8 mouse cellular contexts compared by ENCODE assay signal in genomic region chr8:95434686-95435439, GRCm38 (mm10). TPM values are rescaled to one million over a fixed set of nuclear protein-coding genes. Genes with fewer than 3 reads are reported as not detected.
A peak's percentile ranks its signal among the peaks of the same experiment; 100 is the strongest.
DNase-seq lines count a peak whose midpoint lies in the region; ATAC-seq lines count a peak whose summit lies in the region.

Gene Cfap20, minus strand, starts transcription at chr8:95434869.

- H3K9me3 ChIP-seq in heart, embryonic 13.5 days: no peaks in the 10 kb centered on the region
- H3K9me3 ChIP-seq in liver, embryonic 12.5 days (replicated peaks): no peaks in the 10 kb centered on the region
- H3K9me3 ChIP-seq in stomach, embryonic 15.5 days: no peaks in the 10 kb centered on the region

- H3K36me3 ChIP-seq in heart, embryonic 13.5 days: no peaks in the 10 kb centered on the region
- H3K36me3 ChIP-seq in liver, embryonic 12.5 days: peaks cover 5% of the 10 kb centered on the region
- H3K36me3 ChIP-seq in stomach, embryonic 15.5 days: no peaks in the 10 kb centered on the region

- H3K27ac ChIP-seq in brown adipose tissue, adult 24 weeks (replicated peaks; ENCODE audit: low read depth, low read length): peak within 1 kb of the TSS; percentile 59
- peak within 1 kb of the TSS; percentile 96 for H3K27ac ChIP-seq in heart, embryonic 13.5 days (replicated peaks)
- peak within 1 kb of the TSS; percentile 90 for H3K27ac ChIP-seq in liver, embryonic 12.5 days
- peak within 1 kb of the TSS; percentile 93 for H3K27ac ChIP-seq in stomach, embryonic 15.5 days

- DNase-seq in CD4-positive, CD25-positive, alpha-beta regulatory T cell, adult 2 months (ENCODE audit: low read depth, low spot score): peak; percentile 100
- peak; percentile 74 for DNase-seq in fat pad, adult 2 months (ENCODE audit: extremely low read depth, low read depth, low spot score)
- peak; percentile 100 for DNase-seq in kidney, postnatal 10 days
- peak; percentile 100 for DNase-seq in natural killer cell, adult 2 months (ENCODE audit: low spot score in 2 of 2)

- peaks cover 14% of the 10 kb centered on the region for H3K4me1 ChIP-seq in brown adipose tissue, adult 24 weeks (ENCODE audit: control insufficient read depth, insufficient read depth, insufficient read length, low read length)
- H3K4me1 ChIP-seq in heart, embryonic 13.5 days: peaks cover 44% of the 10 kb centered on the region
- H3K4me1 ChIP-seq in liver, embryonic 12.5 days: peaks cover 55% of the 10 kb centered on the region
- H3K4me1 ChIP-seq in stomach, embryonic 15.5 days: peaks cover 21% of the 10 kb centered on the region

- H3K4me3 ChIP-seq in brown adipose tissue, adult 24 weeks (ENCODE audit: insufficient read depth, low read depth, low read length): peak within 1 kb of the TSS; percentile 87
- peak within 1 kb of the TSS; percentile 95 for H3K4me3 ChIP-seq in heart, embryonic 13.5 days
- peak within 1 kb of the TSS; percentile 95 for H3K4me3 ChIP-seq in liver, embryonic 12.5 days
- H3K4me3 ChIP-seq in stomach, embryonic 15.5 days (replicated peaks): peak within 1 kb of the TSS; percentile 87

- peak; percentile 96 for ATAC-seq in heart, embryonic 13.5 days (ENCODE audit: extremely low read depth, insufficient number of reproducible peaks, low FRiP score, low TSS enrichment)
- peak; percentile 98 for ATAC-seq in liver, embryonic 12.5 days
- peak; percentile 98 for ATAC-seq in stomach, embryonic 15.5 days (ENCODE audit: insufficient read depth, low FRiP score, low read depth)

- H3K27me3 ChIP-seq in heart, embryonic 13.5 days (replicated peaks): no peaks in the 10 kb centered on the region
- no peaks in the 10 kb centered on the region for H3K27me3 ChIP-seq in liver, embryonic 12.5 days (replicated peaks)
- H3K27me3 ChIP-seq in stomach, embryonic 15.5 days (replicated peaks): no peaks in the 10 kb centered on the region

- H3K4me2 ChIP-seq in heart, embryonic 13.5 days: peak within 1 kb of the TSS; percentile 93
- peak within 1 kb of the TSS; percentile 96 for H3K4me2 ChIP-seq in liver, embryonic 12.5 days
- peak within 1 kb of the TSS; percentile 89 for H3K4me2 ChIP-seq in stomach, embryonic 15.5 days

- 1% methylated on average over 45 of the region's 51 CpGs for WGBS in heart, embryonic 13.5 days
- under 1% methylated on average over 50 of the region's 51 CpGs for WGBS in liver, embryonic 12.5 days (ENCODE audit: insufficient replicate concordance)
- under 1% methylated on average over 43 of the region's 51 CpGs for WGBS in stomach, embryonic 15.5 days

- peak within 1 kb of the TSS; percentile 98 for H3K9ac ChIP-seq in heart, embryonic 13.5 days
- peak within 1 kb of the TSS; percentile 92 for H3K9ac ChIP-seq in liver, embryonic 12.5 days
- peak within 1 kb of the TSS; percentile 87 for H3K9ac ChIP-seq in stomach, embryonic 15.5 days

RNA-seq across cellular contexts. Expression of gene Cfap20, which starts in this region (rescaled TPM):
- polyA plus RNA-seq in brown adipose tissue, adult 24 weeks (2012; ENCODE audit: insufficient read depth, insufficient read length, missing spikeins): 17.2 and 22.0 TPM in 2 replicates
- 151 and 167 TPM in 2 replicates for polyA plus RNA-seq in heart, embryonic 13.5 days (2015; fragmentation: Nextera tagmentation; extraction: Ambion mirVana)
- polyA plus RNA-seq in liver, embryonic 12.5 days (2016; fragmentation: Nextera tagmentation; extraction: Ambion mirVana): 44.2 and 45.9 TPM in 2 replicates
- polyA plus RNA-seq in stomach, embryonic 15.5 days (2015; fragmentation: Nextera tagmentation; extraction: Ambion mirVana): 134 and 140 TPM in 2 replicates

Comparison
In these comparisons a context has a peak if more than half of its experiments do, and no peak if none do; other contexts are left out.
1. Peak in every context shown above with its lines: DNase-seq, ATAC-seq, H3K4me3 ChIP-seq and H3K27ac ChIP-seq.